Mouse (Mus musculus) kidney, adult 2 months (tissue): Measurements from ENCODE around the gene Cdc14a. TPM values are rescaled to one million over a fixed set of nuclear protein-coding genes. Genes with fewer than 3 reads are reported as not detected.
A peak's percentile ranks its signal among the peaks of the same experiment; 100 is the strongest.

Experiments
- DNase-seq: peaks from one replicate; pipeline ENCODE4 v3.0.0; 2021
- H3K27ac ChIP-seq: fragments of 200-500 bp; 2 replicates; pipeline ENCODE4 v1.5.1; 2012; ENCODE audit warnings: low read depth, low read length, control low read depth, inconsistent platforms; ENCODE audit not compliant: insufficient read depth
- H3K27me3 ChIP-seq: fragments of 200-500 bp; replicated peaks from 2 replicates; pipeline ENCODE4 v1.6.1; 2012; ENCODE audit warnings: mild to moderate bottlenecking, moderate library complexity, low read length, inconsistent platforms; ENCODE audit not compliant: control insufficient read depth, insufficient read depth
- H3K36me3 ChIP-seq: fragments of 200-500 bp; 2 replicates; pipeline ENCODE4 v1.6.1; 2012; ENCODE audit warnings: mild to moderate bottlenecking, moderate library complexity, low read length, inconsistent platforms; ENCODE audit not compliant: control insufficient read depth, insufficient read depth
- H3K4me1 ChIP-seq: fragments of 200-500 bp; 2 replicates; pipeline ENCODE4 v1.6.1; 2011; ENCODE audit warnings: low read length; ENCODE audit not compliant: control insufficient read depth, insufficient read depth
- H3K4me3 ChIP-seq: fragments of 200-500 bp; 2 replicates; pipeline ENCODE4 v1.5.1; 2011; ENCODE audit warnings: mild to moderate bottlenecking, low read depth, low read length, control low read depth; ENCODE audit not compliant: insufficient read depth
- CTCF ChIP-seq: fragments of 200-500 bp; conservative IDR thresholded peaks from 2 replicates; pipeline ENCODE4 v1.5.1; 2011; ENCODE audit warnings: low read depth, mild to moderate bottlenecking, control low read depth, low read length, moderate library complexity, mixed read lengths; ENCODE audit not compliant: insufficient read depth, insufficient read length
- POLR2A ChIP-seq: fragments of 200-500 bp; IDR thresholded peaks from one replicate; pipeline ENCODE4 v1.6.1; 2011; ENCODE audit warnings: low read depth, low read length, control low read depth
- WGBS: fragments of 180-500 bp; shearing (Covaris S2); methylation state at CpG from one replicate; pipeline ENCODE4 v1.1.7; 2018; 5-methylcytosine and 5-hydroxymethylcytosine counted together
- polyA plus RNA-seq: library from polyadenylated mRNA; depleted of rRNA; stranded (reverse); fragments of >200 nt; gene quantifications from 2 replicates; pipeline ENCODE4 v1.2.3, GENCODE M21; 2012

Gene Cdc14a
- polyA plus RNA-seq, 1 experiment, result 5.5 TPM

GRCm38 (mm10) chr3:116252255-116253040 lies 171.4 kb downstream of the Cdc14a start:
- Histone ChIP-seq H3K36me3 (no peaks in the 10 kb centered on the region), H3K4me1 (no peaks in the 10 kb centered on the region), H3K27ac (no peak overlapping the region), H3K4me3 (peak overlapping the region; percentile 46), H3K27me3 (0 out of 2 replicates have a peak, but pooled peaks cover 5% of the 10 kb centered on the region)
- no peak for DNase-seq
- 1% methylated on average over 48 of the region's 48 CpGs for WGBS
- TF ChIP-seq POLR2A (no peak), CTCF (0 out of 2 replicates have a peak, but pooled peaks have one; percentile 7)

GRCm38 (mm10) chr3:116251481-116252254 lies 172.2 kb downstream of the Cdc14a start:
- no peaks in the 10 kb centered on the region for H3K4me1 ChIP-seq
- H3K27ac ChIP-seq, result no peak overlapping the region
- DNase-seq, result peak; percentile 25
- H3K36me3 ChIP-seq, result no peaks in the 10 kb centered on the region
- 0 out of 2 replicates have a peak, but pooled peaks cover 5% of the 10 kb centered on the region for H3K27me3 ChIP-seq
- 1% methylated on average over 86 of the region's 86 CpGs for WGBS
- no peak for TF ChIP-seq CTCF
- no peak for TF ChIP-seq POLR2A
- H3K4me3 ChIP-seq, result peak overlapping the region; percentile 46

GRCm38 (mm10) chr3:116249026-116249425 lies 174.8 kb downstream of the Cdc14a start:
- Histone ChIP-seq H3K27me3 (0 out of 2 replicates have a peak, but pooled peaks cover 5% of the 10 kb centered on the region), H3K27ac (no peak overlapping the region), H3K36me3 (no peaks in the 10 kb centered on the region), H3K4me3 (no peak overlapping the region), H3K4me1 (no peaks in the 10 kb centered on the region)
- WGBS, result 81% methylated on average over 2 of the region's 2 CpGs
- DNase-seq, result no peak
- no peak for TF ChIP-seq CTCF
- no peak for TF ChIP-seq POLR2A

GRCm38 (mm10) chr3:116244476-116244875 lies 179.4 kb downstream of the Cdc14a start:
- no peaks in the 10 kb centered on the region for H3K27me3 ChIP-seq
- H3K27ac ChIP-seq, result no peak overlapping the region
- no peak overlapping the region for H3K4me3 ChIP-seq
- H3K4me1 ChIP-seq, result no peaks in the 10 kb centered on the region
- 76% methylated on average over 6 of the region's 6 CpGs for WGBS
- TF ChIP-seq POLR2A (no peak), CTCF (no peak)
- DNase-seq, result no peak
- H3K36me3 ChIP-seq, result no peaks in the 10 kb centered on the region

DNA sequence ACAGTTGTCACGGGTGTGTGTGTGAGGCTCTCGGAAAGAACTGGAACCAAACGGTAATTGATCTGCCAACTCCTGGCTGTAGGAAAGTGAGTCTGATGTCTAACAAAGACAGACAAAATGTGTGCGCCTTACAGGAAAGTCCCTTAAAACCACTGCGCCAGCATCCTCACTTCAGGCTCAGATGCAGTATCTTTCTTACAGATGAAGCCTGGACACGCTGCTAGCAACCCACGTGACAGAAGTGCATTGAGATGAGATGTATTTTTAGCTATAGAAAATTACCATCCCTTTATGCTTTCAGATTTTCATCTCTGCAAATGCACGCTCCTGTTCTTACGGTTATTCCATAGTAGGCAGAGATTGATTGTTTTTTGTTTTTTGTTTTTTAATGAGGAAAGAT lies 181.1 kb downstream of the Cdc14a start:
- TF ChIP-seq POLR2A (no peak), CTCF (no peak)
- no peaks in the 10 kb centered on the region for H3K4me1 ChIP-seq
- no peaks in the 10 kb centered on the region for H3K27me3 ChIP-seq
- WGBS, result 81% methylated on average over 9 of the region's 9 CpGs
- no peak for DNase-seq
- H3K36me3 ChIP-seq, result no peaks in the 10 kb centered on the region
- H3K4me3 ChIP-seq, result no peak overlapping the region
- no peak overlapping the region for H3K27ac ChIP-seq

DNA sequence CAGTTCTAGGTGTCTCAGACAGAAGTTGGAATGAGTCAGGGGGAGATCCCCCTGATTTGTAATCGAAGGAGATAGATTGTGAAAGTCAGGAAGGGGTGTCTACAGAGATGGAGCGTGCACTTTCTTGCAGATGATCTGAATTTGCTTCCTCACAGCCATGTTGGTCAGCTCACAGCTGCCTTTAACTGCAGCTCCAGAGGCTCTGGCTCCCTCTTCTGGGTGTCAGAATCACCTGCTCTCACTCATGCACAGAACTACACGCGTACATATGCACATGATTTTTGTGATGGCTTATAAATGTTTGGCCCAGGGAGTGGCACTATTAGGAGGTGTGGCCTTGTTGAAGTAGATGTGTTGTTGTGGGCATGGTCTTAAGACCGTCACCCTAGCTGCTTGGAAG lies 186.3 kb downstream of the Cdc14a start:
- Histone ChIP-seq H3K4me3 (no peak overlapping the region), H3K36me3 (no peaks in the 10 kb centered on the region), H3K27ac (no peak overlapping the region), H3K4me1 (no peaks in the 10 kb centered on the region), H3K27me3 (no peaks in the 10 kb centered on the region)
- TF ChIP-seq CTCF (peak; percentile 33; the same call in 1 of the 2 replicates), POLR2A (no peak)
- DNase-seq, result no peak
- WGBS, result 89% methylated on average over 5 of the region's 5 CpGs

DNA sequence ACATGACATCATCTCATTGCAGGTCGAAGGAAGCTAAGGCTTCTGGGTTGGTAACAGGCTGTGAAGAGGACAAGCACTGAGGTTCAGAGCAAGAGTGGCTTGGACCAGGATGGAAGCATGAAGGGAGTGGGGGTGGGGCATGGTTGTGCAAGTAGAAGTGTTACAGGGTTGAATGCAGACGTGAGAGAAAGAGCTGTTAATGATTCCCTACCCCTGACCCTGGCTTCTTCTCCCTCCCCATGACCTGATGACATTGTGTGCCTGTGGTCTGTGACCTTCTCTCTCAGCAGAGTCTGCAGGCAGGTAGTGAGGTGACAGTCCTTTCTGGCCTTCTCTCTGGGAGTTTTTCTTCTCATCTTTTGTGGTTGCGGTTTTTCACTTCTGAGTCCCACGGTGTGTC lies 187.0 kb downstream of the Cdc14a start:
- DNase-seq, result no peak

More for the DNA sequence above, 187.0 kb downstream of the Cdc14a start:
- H3K36me3 ChIP-seq, result no peaks in the 10 kb centered on the region
- H3K27ac ChIP-seq, result no peak overlapping the region
- H3K27me3 ChIP-seq, result no peaks in the 10 kb centered on the region
- 75% methylated on average over 4 of the region's 4 CpGs for WGBS
- TF ChIP-seq POLR2A, result no peak
- TF ChIP-seq CTCF, result no peak
- no peaks in the 10 kb centered on the region for H3K4me1 ChIP-seq
- H3K4me3 ChIP-seq, result no peak overlapping the region
